Mouse (Mus musculus): ENCODE data around the gene Dmrt3. TPM values are rescaled to one million over a fixed set of nuclear protein-coding genes. Genes with fewer than 3 reads are reported as not detected.
A peak's percentile ranks its signal among the peaks of the same experiment; 100 is the strongest.

Dmrt3 gene
- polyA plus RNA-seq, 1 experiment, result 1.4 TPM

GRCm38 (mm10) chr19:25579440-25579839 lies 30.7 kb upstream of the Dmrt3 start:
- Histone ChIP-seq H3K9me3 (replicated peaks; ENCODE audit: control insufficient read depth, insufficient read depth, low read length, poor library complexity, severe bottlenecking) (no peaks in the 10 kb centered on the region), H3K9ac (ENCODE audit: low read depth, poor library complexity, severe bottlenecking) (no peak overlapping the region), H3K4me1 (ENCODE audit: control insufficient read depth, insufficient read depth, low read length) (peaks cover 5% of the 10 kb centered on the region), H3K27ac (ENCODE audit: insufficient read depth, low read length) (no peak overlapping the region), H3K27me3 (ENCODE audit: control insufficient read depth, insufficient read depth, low read length, poor library complexity, severe bottlenecking) (no peaks in the 10 kb centered on the region), H3K36me3 (ENCODE audit: control insufficient read depth, insufficient read depth, low read length, poor library complexity, severe bottlenecking) (no peaks in the 10 kb centered on the region), H3K4me3 (ENCODE audit: low read depth, low read length) (no peak overlapping the region)
- no peak for TF ChIP-seq POLR2A (IDR thresholded peaks at IDR 0.05; ENCODE audit: insufficient read depth, low read length)
- TF ChIP-seq CTCF (IDR thresholded peaks at IDR 0.05; ENCODE audit: low read depth, low read length), result peak; percentile 57

GRCm38 (mm10) chr19:25597717-25598232 lies 12.3 kb upstream of the Dmrt3 start:
- no peak overlapping the region for H3K4me3 ChIP-seq (ENCODE audit: low read depth, low read length)
- no peaks in the 10 kb centered on the region for H3K9me3 ChIP-seq (replicated peaks; ENCODE audit: control insufficient read depth, insufficient read depth, low read length, poor library complexity, severe bottlenecking)
- no peaks in the 10 kb centered on the region for H3K36me3 ChIP-seq (ENCODE audit: control insufficient read depth, insufficient read depth, low read length, poor library complexity, severe bottlenecking)
- no peak for TF ChIP-seq EP300 (IDR thresholded peaks at IDR 0.05; ENCODE audit: insufficient read depth, low read depth, low read length)
- TF ChIP-seq POLR2A (IDR thresholded peaks at IDR 0.05; ENCODE audit: insufficient read depth, low read length), result no peak
- TF ChIP-seq CTCF (IDR thresholded peaks at IDR 0.05; ENCODE audit: low read depth, low read length), result no peak
- no peak overlapping the region for H3K27ac ChIP-seq (ENCODE audit: insufficient read depth, low read length)
- H3K27me3 ChIP-seq (ENCODE audit: control insufficient read depth, insufficient read depth, low read length, poor library complexity, severe bottlenecking), result no peaks in the 10 kb centered on the region
- no peak overlapping the region for H3K9ac ChIP-seq (ENCODE audit: low read depth, poor library complexity, severe bottlenecking)
- H3K4me1 ChIP-seq (ENCODE audit: control insufficient read depth, insufficient read depth, low read length), result peaks cover 2% of the 10 kb centered on the region

DNA sequence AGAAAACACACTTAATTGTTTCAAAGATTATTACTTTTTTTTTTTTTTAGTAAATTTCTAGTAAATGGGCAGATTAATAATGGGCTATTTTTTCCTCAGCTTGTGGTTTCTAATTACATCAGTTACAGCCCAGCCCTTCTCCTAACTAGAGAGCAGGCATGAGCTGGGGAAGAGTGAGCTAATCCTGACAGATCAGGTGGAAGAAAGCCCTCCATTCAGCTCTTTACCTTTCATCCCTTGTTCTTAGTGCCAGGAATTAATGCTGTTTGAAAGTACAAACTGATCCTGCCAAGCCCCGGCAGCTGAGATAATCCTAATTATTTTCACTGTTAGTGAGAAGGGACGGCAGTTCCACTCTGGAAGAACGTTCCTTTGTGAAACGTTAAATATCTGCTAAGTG lies 11.5 kb upstream of the Dmrt3 start:
- Histone ChIP-seq H3K9me3 (replicated peaks; ENCODE audit: control insufficient read depth, insufficient read depth, low read length, poor library complexity, severe bottlenecking) (no peaks in the 10 kb centered on the region), H3K9ac (ENCODE audit: low read depth, poor library complexity, severe bottlenecking) (no peak overlapping the region), H3K4me1 (ENCODE audit: control insufficient read depth, insufficient read depth, low read length) (peaks cover 2% of the 10 kb centered on the region), H3K27me3 (ENCODE audit: control insufficient read depth, insufficient read depth, low read length, poor library complexity, severe bottlenecking) (no peaks in the 10 kb centered on the region), H3K27ac (ENCODE audit: insufficient read depth, low read length) (no peak overlapping the region), H3K4me3 (ENCODE audit: low read depth, low read length) (no peak overlapping the region), H3K36me3 (ENCODE audit: control insufficient read depth, insufficient read depth, low read length, poor library complexity, severe bottlenecking) (no peaks in the 10 kb centered on the region)
- TF ChIP-seq CTCF (IDR thresholded peaks at IDR 0.05; ENCODE audit: low read depth, low read length) (no peak), POLR2A (IDR thresholded peaks at IDR 0.05; ENCODE audit: insufficient read depth, low read length) (no peak), EP300 (IDR thresholded peaks at IDR 0.05; ENCODE audit: insufficient read depth, low read depth, low read length) (no peak)

- peaks cover 2% of the 10 kb centered on the region for H3K4me1 ChIP-seq (ENCODE audit: control insufficient read depth, insufficient read depth, low read length)
- no peak overlapping the region for H3K27ac ChIP-seq (ENCODE audit: insufficient read depth, low read length)
- no peaks in the 10 kb centered on the region for H3K9me3 ChIP-seq (replicated peaks; ENCODE audit: control insufficient read depth, insufficient read depth, low read length, poor library complexity, severe bottlenecking)
- no peaks in the 10 kb centered on the region for H3K36me3 ChIP-seq (ENCODE audit: control insufficient read depth, insufficient read depth, low read length, poor library complexity, severe bottlenecking)
- H3K4me3 ChIP-seq (ENCODE audit: low read depth, low read length), result no peak overlapping the region
- no peak overlapping the region for H3K9ac ChIP-seq (ENCODE audit: low read depth, poor library complexity, severe bottlenecking)
- no peaks in the 10 kb centered on the region for H3K27me3 ChIP-seq (ENCODE audit: control insufficient read depth, insufficient read depth, low read length, poor library complexity, severe bottlenecking)
- TF ChIP-seq POLR2A (IDR thresholded peaks at IDR 0.05; ENCODE audit: insufficient read depth, low read length) (no peak), EP300 (IDR thresholded peaks at IDR 0.05; ENCODE audit: insufficient read depth, low read depth, low read length) (no peak), CTCF (IDR thresholded peaks at IDR 0.05; ENCODE audit: low read depth, low read length) (no peak)
Measured at GRCm38 (mm10) chr19:25601966-25602365, 8.1 kb upstream of the Dmrt3 start.

DNA sequence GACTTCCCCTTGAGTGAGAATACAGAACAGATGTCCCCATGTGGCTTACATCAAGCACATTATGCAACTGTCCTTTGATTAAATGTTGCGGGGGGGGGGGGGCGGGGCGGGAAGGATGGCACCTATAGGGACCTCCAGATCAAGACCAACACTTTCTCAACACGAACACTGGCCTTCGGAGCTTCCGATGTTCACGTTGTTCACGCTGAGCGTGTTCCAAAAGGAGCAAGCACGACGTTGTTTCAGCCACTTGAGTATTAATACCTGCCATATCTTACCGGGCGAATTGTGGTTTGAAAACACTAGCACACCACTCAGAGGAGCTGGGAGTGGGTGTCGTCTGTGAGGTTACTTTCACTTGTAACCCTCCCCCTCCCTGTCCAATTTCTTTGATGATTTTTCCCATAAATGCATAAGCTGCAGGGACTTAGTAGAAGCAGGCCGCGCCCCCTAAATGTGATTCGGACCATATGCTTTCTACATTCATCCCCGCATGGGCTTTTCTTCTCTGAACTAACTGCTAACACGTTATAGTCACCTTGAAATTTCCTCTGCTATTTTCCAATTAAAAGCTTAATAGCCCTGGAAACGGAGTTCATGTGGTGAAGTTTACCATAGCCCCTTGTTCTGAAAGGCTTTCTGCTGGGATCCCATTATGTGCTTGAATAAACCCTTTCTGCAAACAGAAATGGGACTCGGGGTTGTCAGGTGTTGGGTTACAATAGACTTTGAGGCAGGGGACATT lies 2.5 kb upstream of the Dmrt3 start:
- Histone ChIP-seq H3K27ac (ENCODE audit: insufficient read depth, low read length) (no peak overlapping the region), H3K36me3 (ENCODE audit: control insufficient read depth, insufficient read depth, low read length, poor library complexity, severe bottlenecking) (no peaks in the 10 kb centered on the region), H3K4me3 (ENCODE audit: low read depth, low read length) (no peak overlapping the region), H3K27me3 (ENCODE audit: control insufficient read depth, insufficient read depth, low read length, poor library complexity, severe bottlenecking) (peaks cover 23% of the 10 kb centered on the region), H3K4me1 (ENCODE audit: control insufficient read depth, insufficient read depth, low read length) (no peaks in the 10 kb centered on the region), H3K9me3 (replicated peaks; ENCODE audit: control insufficient read depth, insufficient read depth, low read length, poor library complexity, severe bottlenecking) (no peaks in the 10 kb centered on the region), H3K9ac (ENCODE audit: low read depth, poor library complexity, severe bottlenecking) (no peak overlapping the region)
- TF ChIP-seq EP300 (IDR thresholded peaks at IDR 0.05; ENCODE audit: insufficient read depth, low read depth, low read length) (no peak), CTCF (IDR thresholded peaks at IDR 0.05; ENCODE audit: low read depth, low read length) (no peak), POLR2A (IDR thresholded peaks at IDR 0.05; ENCODE audit: insufficient read depth, low read length) (no peak)

DNA sequence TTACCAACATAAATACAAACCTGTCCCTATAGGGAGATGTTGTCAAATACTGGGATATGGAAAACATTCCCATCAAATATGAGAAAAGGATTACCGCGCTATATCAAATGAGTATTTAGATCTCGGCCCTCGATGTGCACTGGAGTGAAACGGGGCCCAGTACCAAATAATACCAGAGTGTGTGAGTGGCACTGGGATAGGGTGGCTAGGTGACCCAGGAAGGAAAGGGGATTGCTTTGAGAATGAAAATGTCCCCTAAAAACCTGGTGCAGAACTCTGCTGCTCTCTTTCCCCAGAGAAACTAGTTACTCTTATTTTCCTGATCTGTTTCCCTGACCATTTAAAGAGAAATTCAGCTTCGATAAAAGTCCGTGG lies 1.9 kb upstream of the Dmrt3 start:
- Histone ChIP-seq H3K4me1 (ENCODE audit: control insufficient read depth, insufficient read depth, low read length) (no peaks in the 10 kb centered on the region), H3K9me3 (replicated peaks; ENCODE audit: control insufficient read depth, insufficient read depth, low read length, poor library complexity, severe bottlenecking) (no peaks in the 10 kb centered on the region), H3K4me3 (ENCODE audit: low read depth, low read length) (no peak overlapping the region), H3K27me3 (ENCODE audit: control insufficient read depth, insufficient read depth, low read length, poor library complexity, severe bottlenecking) (peaks cover 29% of the 10 kb centered on the region), H3K9ac (ENCODE audit: low read depth, poor library complexity, severe bottlenecking) (no peak overlapping the region), H3K36me3 (ENCODE audit: control insufficient read depth, insufficient read depth, low read length, poor library complexity, severe bottlenecking) (no peaks in the 10 kb centered on the region), H3K27ac (ENCODE audit: insufficient read depth, low read length) (no peak overlapping the region)
- no peak for TF ChIP-seq CTCF (IDR thresholded peaks at IDR 0.05; ENCODE audit: low read depth, low read length)
- no peak for TF ChIP-seq POLR2A (IDR thresholded peaks at IDR 0.05; ENCODE audit: insufficient read depth, low read length)
- no peak for TF ChIP-seq EP300 (IDR thresholded peaks at IDR 0.05; ENCODE audit: insufficient read depth, low read depth, low read length)
